Mouse (Mus musculus) spleen, adult 2 months (tissue): ENCODE results near the gene Olfr48.

Experiments used
- CTCF ChIP-seq: fragments of 200-500 bp; IDR thresholded peaks from 2 replicates; pipeline ENCODE4 v1.5.1; 2011; ENCODE audit warnings: mild to moderate bottlenecking, inconsistent platforms; ENCODE audit not compliant: insufficient read depth, insufficient read length, insufficient replicate concordance; ENCODE audit errors: extremely low read depth
- POLR2A ChIP-seq: fragments of 200-500 bp; IDR thresholded peaks from 2 replicates; pipeline ENCODE4 v1.6.1; 2011; ENCODE audit warnings: low read depth, low read length, inconsistent platforms

GRCm38 (mm10) chr2:89799583-89799982 is 48.4 kb downstream of the Olfr48 start:
- TF ChIP-seq CTCF (no peak), POLR2A (no peak)
